Mouse (Mus musculus): ENCODE results near the gene Kcnj14. TPM values are rescaled to one million over a fixed set of nuclear protein-coding genes. Genes with fewer than 3 reads are reported as not detected.

Gene Kcnj14
- polyA plus RNA-seq, 1 experiment: 0.05 TPM

GRCm38 (mm10) chr7:45767500-45767899 is 57.1 kb downstream of the Kcnj14 start:
- TF ChIP-seq TCF12 (IDR thresholded peaks at IDR 0.05; ENCODE audit: insufficient read depth, poor library complexity, severe bottlenecking) (no peak), REST (IDR thresholded peaks at IDR 0.05; ENCODE audit: insufficient read depth, insufficient read length) (no peak), CEBPB (IDR thresholded peaks at IDR 0.05; ENCODE audit: insufficient read depth, poor library complexity, severe bottlenecking) (no peak), MAX (IDR thresholded peaks at IDR 0.05; ENCODE audit: low read depth) (no peak), USF1 (IDR thresholded peaks at IDR 0.05; ENCODE audit: low read depth) (no peak), POLR2A (IDR thresholded peaks at IDR 0.05; ENCODE audit: insufficient read length, low read depth) (no peak), MYOD1 (IDR thresholded peaks at IDR 0.05; ENCODE audit: control insufficient read depth in 1 of 3, insufficient read length in 2 of 3, low read depth in 2 of 3) (no peak), MYOG (IDR thresholded peaks at IDR 0.05; ENCODE audit: control insufficient read depth in 1 of 3, insufficient read depth in 1 of 3, insufficient read length in 2 of 3, low read depth in 2 of 3) (no peak)
- Histone ChIP-seq H3K27me3 (ENCODE audit: control insufficient read depth, insufficient read depth, insufficient read length) (no peaks in the 10 kb centered on the region), H3K4me2 (ENCODE audit: low read depth) (no peak overlapping the region), H3K79me2 (ENCODE audit: control insufficient read depth, insufficient read depth) (no peaks in the 10 kb centered on the region), H3K4me3 (no peak overlapping the region), H3ac (ENCODE audit: control insufficient read depth, insufficient read length) (no peak overlapping the region), H3K36me3 (ENCODE audit: control insufficient read depth, insufficient read depth) (no peaks in the 10 kb centered on the region)

GRCm38 (mm10) chr7:45766764-45767163 is 57.8 kb downstream of the Kcnj14 start:
- no peaks in the 10 kb centered on the region for H3K36me3 ChIP-seq (ENCODE audit: control insufficient read depth, insufficient read depth)
- H3K79me2 ChIP-seq (ENCODE audit: control insufficient read depth, insufficient read depth): no peaks in the 10 kb centered on the region
- no peak overlapping the region for H3ac ChIP-seq (ENCODE audit: control insufficient read depth, insufficient read length)
- no peaks in the 10 kb centered on the region for H3K27me3 ChIP-seq (ENCODE audit: control insufficient read depth, insufficient read depth, insufficient read length)
- no peak overlapping the region for H3K4me2 ChIP-seq (ENCODE audit: low read depth)
- TF ChIP-seq CEBPB (IDR thresholded peaks at IDR 0.05; ENCODE audit: insufficient read depth, poor library complexity, severe bottlenecking) (no peak), POLR2AphosphoS2 (IDR thresholded peaks at IDR 0.05; ENCODE audit: insufficient read length, low read depth) (no peak), E2F4 (IDR thresholded peaks at IDR 0.05; ENCODE audit: insufficient read depth) (no peak), SRF (IDR thresholded peaks at IDR 0.05; ENCODE audit: control insufficient read depth, insufficient read length, low read depth) (no peak), USF1 (IDR thresholded peaks at IDR 0.05; ENCODE audit: low read depth) (no peak), MYOG (IDR thresholded peaks at IDR 0.05; ENCODE audit: control insufficient read depth in 1 of 3, insufficient read depth in 1 of 3, insufficient read length in 2 of 3, low read depth in 2 of 3) (no peak), REST (IDR thresholded peaks at IDR 0.05; ENCODE audit: insufficient read depth, insufficient read length) (no peak), POLR2A (IDR thresholded peaks at IDR 0.05; ENCODE audit: insufficient read length, low read depth) (no peak), TCF12 (IDR thresholded peaks at IDR 0.05; ENCODE audit: insufficient read depth, poor library complexity, severe bottlenecking) (no peak), MYOD1 (IDR thresholded peaks at IDR 0.05; ENCODE audit: control insufficient read depth in 1 of 3, insufficient read length in 2 of 3, low read depth in 2 of 3) (no peak), TCF3 (IDR thresholded peaks at IDR 0.05; ENCODE audit: insufficient read length, low read depth) (no peak), MAX (IDR thresholded peaks at IDR 0.05; ENCODE audit: low read depth) (no peak)
- H3K4me3 ChIP-seq: no peak overlapping the region

Other genes with a start within 250 kb of the Kcnj14 start
- gene Fgf21, start 209.3 kb downstream of the Kcnj14 start, polyA plus RNA-seq (2012; fragmentation: generic; extraction: Trizol): 486 TPM
- 3.8 TPM for gene Fut1, start 207.5 kb downstream of the Kcnj14 start, polyA plus RNA-seq (2012; fragmentation: generic; extraction: Trizol)
- gene Izumo1, start 203.0 kb downstream of the Kcnj14 start, polyA plus RNA-seq (2012; fragmentation: generic; extraction: Trizol): not detected
- 0.40 TPM for gene Rasip1, start 197.3 kb downstream of the Kcnj14 start, polyA plus RNA-seq (2012; fragmentation: generic; extraction: Trizol)
- 12.5 TPM for gene Mamstr, start 184.8 kb downstream of the Kcnj14 start, polyA plus RNA-seq (2012; fragmentation: generic; extraction: Trizol)
- 0.41 TPM for gene Fut2, start 158.4 kb downstream of the Kcnj14 start, polyA plus RNA-seq (2012; fragmentation: generic; extraction: Trizol)
- gene Ntn5, start 140.8 kb downstream of the Kcnj14 start, polyA plus RNA-seq (2012; fragmentation: generic; extraction: Trizol): 3.6 TPM
- gene Sec1, start 130.4 kb downstream of the Kcnj14 start, polyA plus RNA-seq (2012; fragmentation: generic; extraction: Trizol): 0.41 TPM
- gene Car11, start 124.9 kb downstream of the Kcnj14 start, polyA plus RNA-seq (2012; fragmentation: generic; extraction: Trizol): 3.6 TPM
- 26.2 TPM for gene Dbp, start 119.7 kb downstream of the Kcnj14 start, polyA plus RNA-seq (2012; fragmentation: generic; extraction: Trizol)
- 3,224 TPM for gene Rpl18, start 109.3 kb downstream of the Kcnj14 start, polyA plus RNA-seq (2012; fragmentation: generic; extraction: Trizol)
- gene Sphk2, start 106.8 kb downstream of the Kcnj14 start, polyA plus RNA-seq (2012; fragmentation: generic; extraction: Trizol): 22.8 TPM
- 0.18 TPM for gene Fam83e, start 103.6 kb downstream of the Kcnj14 start, polyA plus RNA-seq (2012; fragmentation: generic; extraction: Trizol)
- gene Spaca4, start 99.0 kb downstream of the Kcnj14 start, polyA plus RNA-seq (2012; fragmentation: generic; extraction: Trizol): not detected
- 0.11 TPM for gene Lmtk3, start 41.0 kb downstream of the Kcnj14 start, polyA plus RNA-seq (2012; fragmentation: generic; extraction: Trizol)
- 0.47 TPM for gene Sult2b1, start 40.1 kb downstream of the Kcnj14 start, polyA plus RNA-seq (2012; fragmentation: generic; extraction: Trizol)
- 145 TPM for gene Cyth2, start 10.2 kb downstream of the Kcnj14 start, polyA plus RNA-seq (2012; fragmentation: generic; extraction: Trizol)
- 36.2 TPM for gene Grwd1, start 6.2 kb upstream of the Kcnj14 start, polyA plus RNA-seq (2012; fragmentation: generic; extraction: Trizol)
- 132 TPM for gene Kdelr1, start 48.0 kb upstream of the Kcnj14 start, polyA plus RNA-seq (2012; fragmentation: generic; extraction: Trizol)
- gene Grin2d, start 53.6 kb upstream of the Kcnj14 start, polyA plus RNA-seq (2012; fragmentation: generic; extraction: Trizol): 0.65 TPM
- 0.23 TPM for gene Syngr4, start 71.9 kb upstream of the Kcnj14 start, polyA plus RNA-seq (2012; fragmentation: generic; extraction: Trizol)
- 26.9 TPM for gene Tmem143, start 72.2 kb upstream of the Kcnj14 start, polyA plus RNA-seq (2012; fragmentation: generic; extraction: Trizol)
- 409 TPM for gene Emp3, start 96.6 kb upstream of the Kcnj14 start, polyA plus RNA-seq (2012; fragmentation: generic; extraction: Trizol)
- gene Ccdc114, start 99.3 kb upstream of the Kcnj14 start, polyA plus RNA-seq (2012; fragmentation: generic; extraction: Trizol): 1.0 TPM
- gene Abcc6, start 205.5 kb upstream of the Kcnj14 start, polyA plus RNA-seq (2012; fragmentation: generic; extraction: Trizol): not detected
- 79.2 TPM for gene Nomo1, start 208.9 kb upstream of the Kcnj14 start, polyA plus RNA-seq (2012; fragmentation: generic; extraction: Trizol)